Mouse (Mus musculus) lung, embryonic 14.5 days (tissue): ENCODE measurements around the gene Mrps2. TPM values are rescaled to one million over a fixed set of nuclear protein-coding genes. Genes with fewer than 3 reads are reported as not detected.
"Not testable (repeated sequence)": the region's sequence is repeated elsewhere in the genome, so short reads cannot be mapped to it uniquely, and the experiment has no call there.

Source experiments
- ATAC-seq: fragments of 200-750 bp; cut with Nextera tagmentation; 2 replicates; pipeline ENCODE4 v1.8.0; 2017; ENCODE audit warnings: mild to moderate bottlenecking, moderate TSS enrichment, moderate library complexity; ENCODE audit not compliant: insufficient read depth
- DNase-seq: peaks from one replicate; pipeline ENCODE4 v3.0.0-alpha.2; 2015
- H3K27ac ChIP-seq: fragments of 300-500 bp; sonication (generic); 2 replicates; pipeline ENCODE4 v1.5.1; 2014; ENCODE audit warnings: low read depth, mild to moderate bottlenecking, moderate library complexity
- H3K27me3 ChIP-seq: fragments of 300-500 bp; sonication (generic); 2 replicates; pipeline ENCODE4 v1.6.1; 2014; ENCODE audit warnings: low read length, control low read depth; ENCODE audit not compliant: insufficient read depth
- H3K36me3 ChIP-seq: fragments of 300-500 bp; sonication (generic); 2 replicates; pipeline ENCODE4 v1.6.1; 2014; ENCODE audit warnings: control low read depth; ENCODE audit not compliant: insufficient read depth
- H3K4me1 ChIP-seq: fragments of 300-500 bp; sonication (generic); 2 replicates; pipeline ENCODE4 v1.6.1; 2014; ENCODE audit warnings: antibody characterized with exemption, control low read depth; ENCODE audit not compliant: insufficient read depth
- H3K4me2 ChIP-seq: fragments of 300-500 bp; sonication (generic); 2 replicates; pipeline ENCODE4 v1.6.1; 2014; ENCODE audit warnings: mild to moderate bottlenecking
- H3K4me3 ChIP-seq: fragments of 300-500 bp; sonication (generic); 2 replicates; pipeline ENCODE4 v1.5.1; 2014; ENCODE audit warnings: low read depth, low read length
- H3K9ac ChIP-seq: fragments of 300-500 bp; sonication (generic); 2 replicates; pipeline ENCODE4 v1.6.1; 2014
- H3K9me3 ChIP-seq: fragments of 300-500 bp; sonication (generic); 2 replicates; pipeline ENCODE4 v1.6.1; 2016; ENCODE audit warnings: low read depth, low read length, control low read depth
- CTCF ChIP-seq: IDR thresholded peaks from 2 replicates; pipeline ENCODE4 v1.5.1; 2016; ENCODE audit warnings: antibody characterized with exemption, low read depth
- WGBS: fragments of 180-500 bp; shearing (Covaris S2); extraction: QIAGEN DNeasy Blood & Tissue Kit; methylation state at CpG from one replicate; pipeline ENCODE4 v1.1.7; 2014; 5-methylcytosine and 5-hydroxymethylcytosine counted together
- polyA plus RNA-seq: library from polyadenylated mRNA; unstranded; fragments of >200 nt; fragmentation: Nextera tagmentation; extraction: Ambion mirVana; gene quantifications from 2 replicates; pipeline ENCODE4 v1.2.1, GENCODE M21; 2014

Gene Mrps2
- polyA plus RNA-seq, 1 experiment from 2014 or later: 59.9 TPM

GRCm38 (mm10) chr2:28506291-28506690 is 38.4 kb downstream of the Mrps2 start:
- H3K4me3 ChIP-seq: no peak overlapping the region
- H3K27me3 ChIP-seq: no peaks in the 10 kb centered on the region
- no peaks in the 10 kb centered on the region for H3K9me3 ChIP-seq
- no peak for DNase-seq
- no peaks in the 10 kb centered on the region for H3K4me1 ChIP-seq
- no peak for TF ChIP-seq CTCF
- H3K4me2 ChIP-seq: no peak overlapping the region
- no peaks in the 10 kb centered on the region for H3K36me3 ChIP-seq
- 83% methylated on average over 6 of the region's 6 CpGs for WGBS
- ATAC-seq: no peak
- no peak overlapping the region for H3K9ac ChIP-seq
- no peak overlapping the region for H3K27ac ChIP-seq

DNA sequence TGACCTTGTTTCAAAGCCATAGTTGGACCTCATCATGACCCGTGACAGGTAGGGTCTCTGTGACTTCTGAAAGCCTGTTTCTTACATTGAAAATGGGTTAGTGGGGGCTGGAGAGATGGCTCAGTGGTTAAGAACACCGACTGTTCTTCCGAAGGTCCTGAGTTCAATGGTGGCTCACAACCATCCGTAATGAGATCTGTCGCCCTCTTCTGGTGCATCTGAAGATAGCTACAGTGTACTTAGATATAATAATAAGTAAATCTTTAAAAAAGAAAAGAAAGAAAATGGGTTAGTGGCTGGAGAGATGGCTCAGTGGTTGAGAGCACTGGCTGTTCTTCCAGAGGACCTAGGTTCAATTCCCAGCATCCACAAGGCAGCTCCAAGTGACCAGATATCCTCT is 43.7 kb downstream of the Mrps2 start:
- not testable (repeated sequence) for H3K27me3 ChIP-seq, H3K27ac ChIP-seq, H3K4me1 ChIP-seq, H3K4me3 ChIP-seq, ATAC-seq, H3K4me2 ChIP-seq, H3K9ac ChIP-seq, DNase-seq, H3K36me3 ChIP-seq, H3K9me3 ChIP-seq
- WGBS: 43% methylated on average over 5 of the region's 5 CpGs
- TF ChIP-seq CTCF: peak; percentile 31; the same call in 1 of the 2 replicates

GRCm38 (mm10) chr2:28512798-28513401 is 45.0 kb downstream of the Mrps2 start, which contains the start of gene Ralgds:
Gene Ralgds (plus strand): TSS chr2:28513125.
- Histone ChIP-seq H3K27ac (peak within 1 kb of the TSS; percentile 72), H3K4me2 (peak within 1 kb of the TSS; percentile 98), H3K27me3 (no peaks in the 10 kb centered on the region), H3K36me3 (no peaks in the 10 kb centered on the region), H3K4me3 (peak within 1 kb of the TSS; percentile 70), H3K4me1 (peaks cover 6% of the 10 kb centered on the region; the same call in 1 of the 2 replicates), H3K9me3 (no peaks in the 10 kb centered on the region), H3K9ac (peak within 1 kb of the TSS; percentile 77)
- TF ChIP-seq CTCF: peak; percentile 26; the same call in 1 of the 2 replicates
- under 1% methylated on average over 67 of the region's 71 CpGs for WGBS
- peak; percentile 74 for ATAC-seq
- DNase-seq: peak; percentile 75

- Histone ChIP-seq H3K9me3 (no peaks in the 10 kb centered on the region), H3K27me3 (no peaks in the 10 kb centered on the region), H3K9ac (peak overlapping the region; percentile 77), H3K4me1 (peaks cover 6% of the 10 kb centered on the region; the same call in 1 of the 2 replicates), H3K36me3 (no peaks in the 10 kb centered on the region), H3K4me2 (peak overlapping the region; percentile 98), H3K27ac (peak overlapping the region; percentile 72), H3K4me3 (peak overlapping the region; percentile 70)
- TF ChIP-seq CTCF: no peak
- WGBS: 4% methylated on average over 42 of the region's 47 CpGs
- ATAC-seq: peak; percentile 48
- DNase-seq: peak; percentile 51
These were observed 45.8 kb downstream of the Mrps2 start for GRCm38 (mm10) chr2:28513431-28514370.

DNA sequence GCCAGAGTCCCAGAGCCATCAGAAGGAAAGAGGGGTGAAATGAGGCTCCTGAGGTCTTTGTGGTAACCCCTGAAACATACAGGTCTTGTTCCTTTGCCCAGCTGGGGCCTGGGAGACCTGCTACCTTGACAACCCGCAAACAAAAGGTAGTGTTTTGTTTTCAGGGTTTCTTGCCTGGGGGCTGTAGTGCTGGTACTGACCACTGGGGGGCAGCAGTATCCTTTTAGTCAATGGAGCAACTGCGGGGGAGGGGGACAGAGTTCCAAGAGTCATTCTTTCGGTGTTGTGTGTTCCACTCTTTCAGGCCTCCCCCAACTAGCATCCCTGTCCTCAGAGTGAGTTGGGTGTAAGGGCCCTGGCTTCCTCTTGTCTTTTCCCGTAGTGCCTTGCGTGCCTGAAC is 46.6 kb downstream of the Mrps2 start:
- 12% methylated on average over 5 of the region's 5 CpGs for WGBS
- Histone ChIP-seq H3K4me2 (peak overlapping the region; percentile 98), H3K4me1 (peaks cover 6% of the 10 kb centered on the region; the same call in 1 of the 2 replicates), H3K36me3 (no peaks in the 10 kb centered on the region), H3K27ac (no peak overlapping the region), H3K9ac (peak overlapping the region; percentile 77; the same call in 1 of the 2 replicates), H3K27me3 (no peaks in the 10 kb centered on the region), H3K4me3 (peak overlapping the region; percentile 70), H3K9me3 (no peaks in the 10 kb centered on the region)
- ATAC-seq: no peak; the same call in 1 of the 2 replicates
- TF ChIP-seq CTCF: peak; percentile 95
- peak; percentile 93 for DNase-seq

- Histone ChIP-seq H3K9ac (no peak overlapping the region), H3K36me3 (no peaks in the 10 kb centered on the region), H3K27ac (no peak overlapping the region), H3K4me1 (peaks cover 6% of the 10 kb centered on the region; the same call in 1 of the 2 replicates), H3K9me3 (no peaks in the 10 kb centered on the region), H3K27me3 (no peaks in the 10 kb centered on the region), H3K4me3 (no peak overlapping the region), H3K4me2 (no peak overlapping the region)
- TF ChIP-seq CTCF: peak; percentile 89
- ATAC-seq (0 out of 2 replicates have a peak, but pooled peaks have one; percentile 7), DNase-seq (peak; percentile 85)
- 43% methylated on average over 5 of the region's 5 CpGs for WGBS
These were observed 49.5 kb downstream of the Mrps2 start for GRCm38 (mm10) chr2:28517206-28517909.
